Mouse (Mus musculus): Measurements from ENCODE around the gene Wtip. TPM values are rescaled to one million over a fixed set of nuclear protein-coding genes. Genes with fewer than 3 reads are reported as not detected.
"Not testable (repeated sequence)": the region's sequence is repeated elsewhere in the genome, so short reads cannot be mapped to it uniquely, and the experiment has no call there.

Gene Wtip
- polyA plus RNA-seq, 1 experiment from 2014 or later = 7.5 TPM

DNA sequence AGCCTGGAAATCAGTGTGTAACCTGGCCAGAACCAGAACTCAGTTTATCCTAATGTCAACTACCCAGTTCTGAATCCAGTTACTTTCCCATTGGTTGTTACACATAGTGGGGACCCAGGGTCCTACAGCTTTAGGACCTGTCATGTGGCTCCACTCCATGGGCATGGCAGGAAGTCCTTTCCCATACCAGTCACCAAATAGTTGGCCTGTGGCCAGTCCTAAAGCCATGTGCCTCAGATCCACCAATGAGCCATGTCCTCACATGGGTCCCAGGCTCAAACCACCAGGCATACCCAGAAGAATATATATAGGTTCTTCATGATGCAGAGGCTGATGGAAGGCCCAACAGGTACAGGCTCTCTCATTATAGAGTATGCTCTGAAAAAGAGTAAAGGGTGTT, 31.8 kb downstream of the Wtip start:
- no peak overlapping the region for H3K27ac ChIP-seq
- H3K4me1 ChIP-seq = no peaks in the 10 kb centered on the region
- peaks cover 9% of the 10 kb centered on the region; the same call in 1 of the 2 replicates for H3K9me3 ChIP-seq
- ATAC-seq (ENCODE audit: low FRiP score, low read depth) = no peak
- no peak overlapping the region for H3K4me3 ChIP-seq
- H3K9ac ChIP-seq = no peak overlapping the region
- no peaks in the 10 kb centered on the region for H3K36me3 ChIP-seq
- H3K27me3 ChIP-seq = no peaks in the 10 kb centered on the region
- no peak overlapping the region for H3K4me2 ChIP-seq (replicated peaks)

DNA sequence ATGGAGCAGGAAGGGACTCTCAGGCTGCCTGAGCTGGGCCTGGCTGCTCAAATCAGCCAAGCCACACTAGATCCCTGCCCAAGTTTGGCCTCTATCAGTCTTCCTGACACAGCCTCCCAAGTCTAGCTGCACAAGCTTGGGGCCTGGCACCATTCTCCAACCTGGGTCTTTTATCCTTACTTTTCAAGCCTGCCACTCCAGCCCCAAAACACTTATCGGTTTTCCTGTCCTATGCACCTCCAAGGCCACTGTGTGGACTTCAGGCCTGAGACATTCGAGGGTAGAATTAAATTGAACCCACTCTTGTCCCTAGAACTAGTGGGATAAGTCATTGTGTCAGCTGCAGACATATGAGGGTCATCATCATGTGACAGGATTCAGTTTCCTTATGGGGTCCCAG, 33.1 kb downstream of the Wtip start:
- Histone ChIP-seq H3K27ac (no peak overlapping the region), H3K4me3 (no peak overlapping the region), H3K4me2 (replicated peaks) (no peak overlapping the region), H3K36me3 (no peaks in the 10 kb centered on the region), H3K27me3 (no peaks in the 10 kb centered on the region), H3K9ac (no peak overlapping the region), H3K9me3 (peaks cover 19% of the 10 kb centered on the region), H3K4me1 (no peaks in the 10 kb centered on the region)
- 77% methylated on average over 2 of the region's 2 CpGs for WGBS
- no peak for ATAC-seq (ENCODE audit: low FRiP score, low read depth)

GRCm38 (mm10) chr7:34094911-34095481, 38.1 kb downstream of the Wtip start, which contains the start of gene Scgb1b30:
Gene Scgb1b30 (plus strand): TSS chr7:34095431.
- peaks cover 22% of the 10 kb centered on the region for H3K9me3 ChIP-seq
- no peaks in the 10 kb centered on the region for H3K4me1 ChIP-seq
- ATAC-seq (ENCODE audit: low FRiP score, low read depth) = no peak
- no peak within 1 kb of the TSS for H3K9ac ChIP-seq
- H3K27ac ChIP-seq = no peak within 1 kb of the TSS
- H3K4me2 ChIP-seq (replicated peaks) = no peak within 1 kb of the TSS
- no peak within 1 kb of the TSS for H3K4me3 ChIP-seq
- WGBS = 70% methylated on average over 3 of the region's 3 CpGs
- H3K27me3 ChIP-seq = no peaks in the 10 kb centered on the region
- H3K36me3 ChIP-seq = no peaks in the 10 kb centered on the region

DNA sequence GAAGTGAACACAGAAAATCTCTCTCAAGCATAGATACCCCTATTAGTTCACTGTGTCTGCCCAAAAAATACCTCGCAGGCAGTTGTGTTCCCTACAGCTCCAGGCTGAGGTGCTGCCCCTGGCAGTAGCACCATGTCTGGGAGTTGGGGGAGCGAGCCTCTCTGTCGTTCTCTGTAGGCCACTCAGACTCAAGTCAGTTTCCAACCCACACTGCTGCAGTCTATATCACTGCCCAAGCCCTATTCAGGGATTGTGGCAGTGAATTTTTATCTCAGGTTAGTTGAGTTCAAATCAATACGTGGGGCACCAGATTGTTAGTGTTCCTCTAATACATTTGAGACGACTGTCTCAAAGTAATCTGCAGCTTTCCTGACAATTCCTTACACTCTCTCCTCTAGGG, 64.9 kb downstream of the Wtip start:
- WGBS = 77% methylated on average over 5 of the region's 5 CpGs
- not testable (repeated sequence) for ATAC-seq (ENCODE audit: low FRiP score, low read depth); H3K27ac ChIP-seq

More for the DNA sequence above, 64.9 kb downstream of the Wtip start:
- not testable (repeated sequence) for H3K9me3 ChIP-seq; H3K27me3 ChIP-seq; H3K4me3 ChIP-seq; H3K4me2 ChIP-seq (replicated peaks); H3K36me3 ChIP-seq; H3K9ac ChIP-seq; H3K4me1 ChIP-seq

Other genes starting within 250 kb of the Wtip start
- gene Scgb2b26, start 188.2 kb downstream of the Wtip start, polyA plus RNA-seq (2015; fragmentation: Nextera tagmentation; extraction: Ambion mirVana) = not detected in 2 replicates
- gene Scgb2b27, start 119.3 kb downstream of the Wtip start, polyA plus RNA-seq (2015; fragmentation: Nextera tagmentation; extraction: Ambion mirVana) = not detected in 2 replicates
- not detected in 2 replicates for gene Scgb1b27, start 111.8 kb downstream of the Wtip start, polyA plus RNA-seq (2015; fragmentation: Nextera tagmentation; extraction: Ambion mirVana)
- gene Scgb1b30, start 37.8 kb downstream of the Wtip start, polyA plus RNA-seq (2015; fragmentation: Nextera tagmentation; extraction: Ambion mirVana) = not detected in 2 replicates
- 230 and 232 TPM in 2 replicates for gene Uba2, start 36.3 kb upstream of the Wtip start, polyA plus RNA-seq (2015; fragmentation: Nextera tagmentation; extraction: Ambion mirVana)
- 69.0 and 73.2 TPM in 2 replicates for gene Pdcd2l, start 63.4 kb upstream of the Wtip start, polyA plus RNA-seq (2015; fragmentation: Nextera tagmentation; extraction: Ambion mirVana)
- 268 and 277 TPM in 2 replicates for gene Gpi1, start 97.1 kb upstream of the Wtip start, polyA plus RNA-seq (2015; fragmentation: Nextera tagmentation; extraction: Ambion mirVana)
- gene Gm6096, start 117.8 kb upstream of the Wtip start, polyA plus RNA-seq (2015; fragmentation: Nextera tagmentation; extraction: Ambion mirVana) = 0.53 TPM in 1 of 2 replicates, not detected in the other
- 27.0 and 31.0 TPM in 2 replicates for gene 4931406P16Rik, start 180.3 kb upstream of the Wtip start, polyA plus RNA-seq (2015; fragmentation: Nextera tagmentation; extraction: Ambion mirVana)

Data from limb, embryonic 13.5 days (tissue).